Mouse (Mus musculus) urinary bladder, postnatal 25 days (tissue): ENCODE data around the gene Ppm1a.

ENCODE experiments used
- DNase-seq: peaks from one replicate; pipeline ENCODE4 v3.0.0; 2022; ENCODE audit warnings: low spot score

Ppm1a gene

GRCm38 (mm10) chr12:72757086-72757485 is at the start of gene Ppm1a:
TSS of gene Ppm1a (plus strand) at chr12:72757455.
- no peak for DNase-seq

DNA sequence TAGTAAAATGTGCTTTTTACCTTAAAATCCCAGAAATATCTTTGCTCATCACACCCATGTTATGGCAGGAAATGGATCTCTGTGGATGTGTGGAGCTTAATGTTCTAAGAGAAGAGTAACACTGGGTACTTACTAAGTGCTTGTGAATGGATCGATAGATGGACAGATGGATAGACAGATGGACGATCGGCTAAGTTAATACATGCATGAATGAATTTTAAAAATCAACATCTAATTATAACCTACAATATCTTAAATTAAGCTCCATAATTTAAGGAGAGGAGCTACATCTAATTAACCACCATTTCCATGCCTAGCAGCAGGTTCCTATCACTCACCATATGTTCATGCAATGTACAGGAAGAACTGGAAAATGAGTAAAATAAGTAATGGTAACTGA is 47.3 kb upstream of the Ppm1a start:
- DNase-seq: no peak

GRCm38 (mm10) chr12:72714896-72715295 is 42.4 kb upstream of the Ppm1a start:
- DNase-seq: no peak

DNA sequence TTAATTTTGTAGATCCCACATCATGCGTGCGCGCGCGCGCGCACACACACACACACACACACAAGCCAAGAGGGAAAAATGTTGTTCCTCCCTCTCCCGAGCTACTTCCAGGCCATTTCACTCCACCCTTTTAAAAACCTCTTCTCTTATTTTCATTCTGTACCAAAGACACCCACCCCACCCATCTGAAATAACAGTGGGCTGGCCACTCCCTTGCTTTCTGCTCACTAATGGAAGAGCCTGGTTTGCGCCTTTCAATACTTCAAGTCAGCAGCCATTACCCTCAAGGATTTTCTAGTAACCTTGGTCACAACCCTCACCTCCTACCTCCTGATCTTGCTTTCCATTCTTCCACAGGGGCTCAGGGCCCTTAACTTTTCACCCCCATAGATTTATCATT is 41.4 kb upstream of the Ppm1a start:
- DNase-seq: no peak

- no peak for DNase-seq
These were observed 38.2 kb upstream of the Ppm1a start for GRCm38 (mm10) chr12:72719046-72719445.

- DNase-seq: no peak
These were observed 37.7 kb upstream of the Ppm1a start for GRCm38 (mm10) chr12:72719452-72720087.

DNA sequence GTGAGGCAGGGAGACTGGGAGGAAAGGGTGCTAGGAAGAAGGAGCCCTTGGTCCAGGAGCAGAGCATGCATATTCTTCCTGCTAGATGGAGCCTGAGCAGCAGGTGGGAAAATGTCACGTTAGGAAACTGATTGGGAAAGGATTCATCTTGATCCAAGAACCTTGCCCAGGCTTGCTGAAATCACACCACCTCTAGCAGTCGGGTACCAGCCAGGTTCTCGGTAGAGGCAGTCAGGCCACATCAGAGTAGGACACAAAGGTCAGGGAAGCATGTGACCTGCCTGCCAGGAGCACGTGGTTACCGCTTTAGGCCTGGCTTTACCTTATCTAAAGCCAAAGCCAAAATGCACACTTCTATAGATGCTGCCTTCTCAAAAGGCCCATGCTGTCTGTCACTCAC is 35.5 kb upstream of the Ppm1a start:
- no peak for DNase-seq

- no peak for DNase-seq
These were observed 33.3 kb upstream of the Ppm1a start for GRCm38 (mm10) chr12:72723965-72724364.

DNA sequence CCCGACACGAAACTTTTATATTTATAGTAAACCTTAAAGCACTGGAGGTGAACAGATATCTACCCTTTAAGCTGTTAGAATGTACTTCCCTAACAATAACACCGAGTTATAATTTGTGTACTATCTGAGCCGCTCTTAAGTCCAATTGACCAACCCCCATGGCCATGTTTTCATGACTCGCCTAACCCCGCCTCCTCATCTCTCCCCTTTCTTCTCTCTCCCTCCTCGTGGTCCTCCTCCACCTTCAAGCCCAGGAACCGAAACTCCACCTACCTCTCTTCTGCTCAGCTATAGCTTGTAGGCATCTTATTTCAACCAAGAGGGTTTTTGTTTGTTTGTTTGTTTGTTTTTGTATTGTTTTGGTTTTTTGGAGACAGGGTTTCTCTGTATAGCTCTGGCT is 30.2 kb upstream of the Ppm1a start:
- DNase-seq: no peak

DNA sequence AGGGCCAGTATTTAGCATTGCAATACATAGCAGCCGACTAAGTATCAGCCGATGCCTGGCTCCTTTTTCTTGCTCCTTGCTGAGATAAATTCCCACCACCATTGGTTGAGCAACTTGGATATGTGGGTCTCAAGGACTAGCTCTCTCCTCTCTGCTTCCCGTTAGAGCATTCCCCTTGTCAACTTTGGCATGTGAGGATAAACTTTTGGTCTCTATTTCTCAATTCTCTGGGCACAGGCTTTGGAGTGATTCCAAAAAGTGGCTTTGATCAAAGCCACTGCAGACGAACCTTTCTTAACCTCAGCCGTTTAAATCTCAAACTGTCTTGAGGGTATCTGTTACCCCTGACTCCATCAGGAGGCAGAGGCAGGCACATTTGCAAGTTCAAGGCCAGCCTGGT is 29.6 kb upstream of the Ppm1a start:
- no peak for DNase-seq

- no peak for DNase-seq
These were observed 23.1 kb upstream of the Ppm1a start for GRCm38 (mm10) chr12:72734112-72734511.

GRCm38 (mm10) chr12:72741176-72741575 is 16.1 kb upstream of the Ppm1a start:
- DNase-seq: no peak

- no peak for DNase-seq
These were observed 12.4 kb upstream of the Ppm1a start for GRCm38 (mm10) chr12:72744803-72745360.

- no peak for DNase-seq
These were observed 11.8 kb upstream of the Ppm1a start for GRCm38 (mm10) chr12:72745486-72745885.

GRCm38 (mm10) chr12:72748341-72748740 is 8.9 kb upstream of the Ppm1a start:
- DNase-seq: no peak

GRCm38 (mm10) chr12:72748841-72749240 is 8.4 kb upstream of the Ppm1a start:
- no peak for DNase-seq

DNA sequence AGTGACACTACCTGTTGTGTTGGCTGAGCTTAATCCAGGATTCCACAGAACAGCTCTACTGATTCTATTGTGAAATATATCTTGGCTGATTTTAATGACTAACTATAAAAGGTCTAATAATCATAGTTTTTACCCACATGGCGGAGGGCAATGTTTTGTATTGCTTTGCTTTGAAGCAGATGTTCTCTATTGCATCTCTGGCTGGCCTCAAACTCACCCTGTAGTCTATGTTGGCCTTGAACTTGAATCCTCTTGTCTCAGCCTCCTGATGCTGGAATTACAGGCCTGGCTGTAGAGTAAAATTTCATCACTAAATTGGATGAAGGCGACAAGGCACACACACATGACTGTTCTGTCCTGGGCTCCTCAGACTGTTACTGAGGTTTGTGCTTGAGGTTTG is 7.8 kb upstream of the Ppm1a start:
- no peak for DNase-seq

DNA sequence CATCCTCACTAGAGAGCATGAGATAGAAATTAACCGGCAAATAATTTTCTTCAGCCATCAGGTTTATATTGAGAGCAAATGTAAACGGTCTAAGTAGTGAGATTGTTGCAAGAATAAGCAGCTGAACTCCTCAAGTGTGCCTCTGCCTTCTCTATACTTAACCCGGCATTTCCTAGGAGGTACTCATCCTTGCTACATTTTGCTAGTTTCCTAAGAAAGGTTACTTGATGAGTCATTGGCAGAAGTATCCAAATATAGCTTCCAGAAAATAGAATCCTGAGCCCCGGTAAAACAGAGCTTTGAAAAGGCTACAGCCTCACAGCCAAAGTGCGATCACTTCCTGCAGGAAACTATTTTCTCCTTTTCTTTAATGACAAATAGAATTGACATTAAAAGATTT is 7.2 kb upstream of the Ppm1a start:
- no peak for DNase-seq

DNA sequence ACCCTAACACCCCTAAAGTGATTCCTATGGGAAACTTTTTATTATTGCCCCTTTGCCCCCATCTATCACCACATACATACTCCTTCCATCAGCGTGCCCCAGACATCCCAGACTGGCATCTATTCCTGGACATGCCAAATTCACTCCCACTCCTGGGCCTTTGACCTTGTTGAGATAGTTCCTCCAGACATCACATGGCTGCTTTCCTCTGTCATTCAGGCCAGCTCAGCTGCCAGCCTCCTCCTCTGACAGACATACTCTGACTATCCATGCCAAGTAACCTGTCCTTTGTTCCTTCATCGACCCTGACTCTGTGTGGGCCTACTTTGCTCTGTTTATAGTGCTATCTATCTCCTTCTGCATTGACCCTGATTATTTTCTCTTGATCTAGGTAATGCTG is 6.6 kb upstream of the Ppm1a start:
- no peak for DNase-seq

GRCm38 (mm10) chr12:72757596-72757995 is 341 bp downstream of the Ppm1a start:
- no peak for DNase-seq

- DNase-seq: no peak
These were observed 2.7 kb downstream of the Ppm1a start for GRCm38 (mm10) chr12:72759956-72760355.

DNA sequence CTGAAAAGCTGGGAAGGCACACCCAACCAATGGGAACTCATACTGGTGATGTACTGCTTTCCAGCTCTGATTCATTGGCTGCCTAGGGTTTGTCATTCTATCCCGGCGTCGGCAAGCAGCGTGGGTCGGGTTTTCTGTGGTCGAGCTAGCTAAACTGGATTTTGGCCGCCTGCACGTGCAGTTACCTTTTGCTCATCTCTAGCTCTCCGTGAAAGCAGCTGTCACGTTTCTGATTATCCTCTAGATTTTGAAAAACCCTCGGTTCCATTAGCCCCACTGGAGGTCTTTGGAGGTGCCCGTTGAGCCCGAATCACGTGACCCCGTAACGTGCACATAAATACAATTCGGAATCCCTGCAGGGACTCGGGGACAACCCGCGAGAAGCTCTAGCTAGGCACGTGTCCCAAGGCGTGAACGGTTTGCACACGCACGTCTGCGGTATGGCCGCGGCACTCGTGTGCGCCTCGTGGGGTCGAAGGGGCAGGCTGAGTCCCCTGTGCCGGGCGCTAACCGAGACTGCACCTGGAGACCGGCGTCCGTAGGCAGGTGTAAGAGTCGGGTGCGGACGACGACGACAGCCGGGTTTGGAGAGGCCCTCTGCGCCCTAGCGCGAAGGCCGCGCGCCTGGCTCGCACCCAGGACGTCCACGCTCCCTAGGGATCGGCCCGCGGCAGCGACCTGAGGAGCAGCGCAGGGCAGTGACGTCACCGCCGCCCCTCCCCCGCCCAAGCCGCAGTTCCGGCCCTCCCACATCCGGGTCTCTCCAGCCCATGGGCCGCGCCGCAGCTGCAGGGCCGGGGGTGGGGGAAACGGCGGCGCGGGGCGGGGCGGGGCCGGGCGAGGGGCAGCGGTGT is 3.3 kb downstream of the Ppm1a start:
- DNase-seq: peak; percentile 93

GRCm38 (mm10) chr12:72761230-72761648 is 4.0 kb downstream of the Ppm1a start:
- no peak for DNase-seq
